Mouse (Mus musculus): ENCODE measurements around the gene AA986860.

DNA sequence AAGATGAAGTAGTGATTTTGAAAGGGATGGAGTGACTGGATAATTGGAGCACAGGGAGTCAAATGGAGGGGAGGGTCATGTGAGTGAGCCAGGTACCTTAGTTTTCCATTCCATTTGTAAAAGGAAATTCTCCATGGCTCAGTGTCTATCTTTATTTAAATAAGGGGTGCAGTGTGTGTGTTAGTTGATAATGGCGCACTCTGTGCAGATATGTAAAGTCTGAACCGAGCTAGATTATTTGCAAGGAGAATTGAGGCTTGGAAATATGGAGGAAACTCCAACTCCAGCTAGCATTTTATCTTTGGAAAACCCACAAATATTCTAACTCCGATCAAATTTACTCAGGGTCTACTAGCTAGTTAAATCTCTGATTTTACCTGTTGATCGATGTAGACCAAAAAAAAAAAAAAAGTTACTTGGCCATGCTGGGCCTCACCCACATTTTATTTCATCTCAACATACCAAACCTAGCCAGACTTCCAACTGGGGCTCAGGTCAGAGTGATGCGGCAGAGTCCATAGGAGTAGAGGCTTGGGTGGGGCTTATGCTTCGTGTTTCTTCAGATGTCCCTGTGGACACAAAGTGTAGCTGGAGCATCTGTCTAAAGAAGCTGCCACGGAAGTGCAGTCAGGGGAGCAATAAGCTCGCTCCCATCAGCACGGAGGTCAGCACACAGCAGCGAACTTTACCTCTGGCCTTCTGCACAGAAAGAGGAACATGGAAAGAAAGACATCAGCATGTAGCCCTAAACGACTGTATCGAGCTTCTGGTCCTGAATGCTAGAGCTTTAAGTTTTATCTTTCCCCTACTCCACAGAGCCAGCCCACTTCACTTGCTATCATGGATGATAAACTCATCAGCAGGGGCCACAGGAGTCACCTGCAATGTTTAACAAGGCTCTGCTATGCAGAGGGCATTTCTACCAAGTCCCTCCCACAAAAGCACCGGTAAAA is 1.2 kb downstream of the AA986860 start:
- TF ChIP-seq CTCF (IDR thresholded peaks at IDR 0.05; ENCODE audit: control insufficient read depth, insufficient read depth, insufficient replicate concordance, low read depth, low read length) (no peak), POLR2A (IDR thresholded peaks at IDR 0.05; ENCODE audit: control insufficient read depth, low read depth, low read length) (no peak)
